Comparison of ENCODE assay signal across 21 mouse cellular contexts in genomic region chr1:54842765-54843461, GRCm38 (mm10).
A peak's percentile ranks its signal among the peaks of the same experiment; 100 is the strongest.
DNase-seq lines count a peak whose midpoint lies in the region; ATAC-seq and TF ChIP-seq lines count a peak whose summit lies in the region.
"Had no signal": no experiment of that assay in that cellular context is flagged by ENCODE, and none has a peak within 500 bp of the region (broad histone marks: within the 10 kb centered on the region; RNA-seq: fewer than 3 reads in every experiment).

No protein-coding gene starts in this region.

- no peaks in the 10 kb centered on the region for H3K9me3 ChIP-seq in forebrain, postnatal 0 days (ENCODE audit: low read length)
- H3K9me3 ChIP-seq in forebrain, embryonic 15.5 days: no peaks in the 10 kb centered on the region
- no peaks in the 10 kb centered on the region for H3K9me3 ChIP-seq in kidney, embryonic 16.5 days (ENCODE audit: low read length)
- no peaks in the 10 kb centered on the region for H3K9me3 ChIP-seq in embryonic facial prominence, embryonic 15.5 days (replicated peaks)
- H3K9me3 ChIP-seq: hindbrain, embryonic 13.5 days; limb, embryonic 12.5 days; liver, embryonic 15.5 days; lung, embryonic 15.5 days; midbrain, embryonic 10.5 days; midbrain, embryonic 15.5 days had no signal

- no peaks in the 10 kb centered on the region for H3K27me3 ChIP-seq in forebrain, postnatal 0 days (ENCODE audit: insufficient read depth, low read length)
- H3K27me3 ChIP-seq in forebrain, embryonic 15.5 days: no peaks in the 10 kb centered on the region
- H3K27me3 ChIP-seq in kidney, embryonic 16.5 days (ENCODE audit: insufficient read depth, low read length): 0 out of 2 replicates have a peak, but pooled peaks cover 2% of the 10 kb centered on the region
- H3K27me3 ChIP-seq in embryonic facial prominence, embryonic 15.5 days: no peaks in the 10 kb centered on the region
- H3K27me3 ChIP-seq: hindbrain, embryonic 13.5 days; limb, embryonic 12.5 days; liver, embryonic 15.5 days; lung, embryonic 15.5 days; midbrain, embryonic 15.5 days had no signal

- peaks cover 3% of the 10 kb centered on the region; the same call in 1 of the 2 replicates for H3K4me1 ChIP-seq in forebrain, postnatal 0 days (ENCODE audit: insufficient read depth)
- peaks cover 6% of the 10 kb centered on the region for H3K4me1 ChIP-seq in forebrain, embryonic 15.5 days
- peaks cover 3% of the 10 kb centered on the region; the same call in 1 of the 2 replicates for H3K4me1 ChIP-seq in kidney, embryonic 16.5 days (ENCODE audit: insufficient read depth, low read length)
- H3K4me1 ChIP-seq in embryonic facial prominence, embryonic 15.5 days: peaks cover 46% of the 10 kb centered on the region
- H3K4me1 ChIP-seq: midbrain, embryonic 10.5 days; midbrain, embryonic 15.5 days had no signal

- peak; percentile 58 for ATAC-seq in forebrain, postnatal 0 days
- no peak; the same call in 1 of the 2 replicates for ATAC-seq in forebrain, embryonic 15.5 days (replicated peaks)
- ATAC-seq in kidney, embryonic 16.5 days (ENCODE audit: low FRiP score, low TSS enrichment): peak; percentile 59; the same call in 1 of the 2 replicates
- no peak for ATAC-seq in embryonic facial prominence, embryonic 15.5 days (ENCODE audit: insufficient number of reproducible peaks, low FRiP score, low TSS enrichment, low read depth)
- ATAC-seq: intestine, embryonic 16.5 days; midbrain, embryonic 15.5 days had no signal

- no peak overlapping the region for H3K4me2 ChIP-seq in forebrain, postnatal 0 days (ENCODE audit: low read depth)
- no peak overlapping the region for H3K4me2 ChIP-seq in forebrain, embryonic 15.5 days (replicated peaks)
- no peak overlapping the region for H3K4me2 ChIP-seq in kidney, embryonic 16.5 days (replicated peaks; ENCODE audit: low read depth, low read length)
- H3K4me2 ChIP-seq in embryonic facial prominence, embryonic 15.5 days (replicated peaks): no peak overlapping the region
- H3K4me2 ChIP-seq: heart, embryonic 11.5 days; hindbrain, embryonic 13.5 days; limb, embryonic 12.5 days; liver, embryonic 15.5 days; lung, embryonic 15.5 days; midbrain, embryonic 15.5 days had no signal

- WGBS in forebrain, postnatal 0 days: 68% methylated on average over 7 of the region's 7 CpGs
- 78% methylated on average over 7 of the region's 7 CpGs for WGBS in forebrain, embryonic 15.5 days
- WGBS in kidney, embryonic 16.5 days: 47% methylated on average over 7 of the region's 7 CpGs
- 49% methylated on average over 7 of the region's 7 CpGs for WGBS in embryonic facial prominence, embryonic 15.5 days

- no peak overlapping the region for H3K4me3 ChIP-seq in forebrain, postnatal 0 days (ENCODE audit: low read depth, low read length)
- no peak overlapping the region for H3K4me3 ChIP-seq in forebrain, embryonic 15.5 days
- H3K4me3 ChIP-seq in kidney, embryonic 16.5 days (ENCODE audit: low read length): no peak overlapping the region
- no peak overlapping the region for H3K4me3 ChIP-seq in embryonic facial prominence, embryonic 15.5 days (replicated peaks)
- H3K4me3 ChIP-seq: hindbrain, embryonic 13.5 days; limb, embryonic 12.5 days; liver, embryonic 15.5 days; lung, embryonic 15.5 days; midbrain, embryonic 10.5 days; midbrain, embryonic 15.5 days had no signal

- no peak overlapping the region for H3K27ac ChIP-seq in forebrain, postnatal 0 days (ENCODE audit: low read depth, low read length)
- H3K27ac ChIP-seq in forebrain, embryonic 15.5 days (replicated peaks): no peak overlapping the region
- no peak overlapping the region for H3K27ac ChIP-seq in kidney, embryonic 16.5 days (ENCODE audit: low read length)
- peak overlapping the region; percentile 2; the same call in 1 of the 2 replicates for H3K27ac ChIP-seq in embryonic facial prominence, embryonic 15.5 days (replicated peaks)
- H3K27ac ChIP-seq: hindbrain, embryonic 13.5 days; kidney, postnatal 0 days; limb, embryonic 12.5 days; liver, embryonic 15.5 days; lung, embryonic 15.5 days; midbrain, embryonic 10.5 days; midbrain, embryonic 15.5 days had no signal

- TF ChIP-seq CTCF in forebrain, postnatal 0 days (IDR thresholded peaks at IDR 0.05; ENCODE audit: low read depth): no peak
- no peak for TF ChIP-seq CTCF in brain, embryonic 14.5 days (IDR thresholded peaks at IDR 0.05; ENCODE audit: borderline replicate concordance, extremely low read depth, insufficient read depth, insufficient read length)

- no peak for DNase-seq in forebrain, postnatal 0 days
- no peak for DNase-seq in kidney, adult 11 months
- peak; percentile 43 for DNase-seq in brain, embryonic 14.5 days (ENCODE audit: low read depth)
- DNase-seq: adrenal gland, postnatal 25 days; B cell, adult 2 months; cerebellum, adult 18-20 months; cerebellum, postnatal 14 days; gastrocnemius, postnatal 10 days; heart, postnatal 4 days had no signal

- H3K9ac ChIP-seq in forebrain, postnatal 0 days: no peak overlapping the region
- no peak overlapping the region for H3K9ac ChIP-seq in forebrain, embryonic 15.5 days (replicated peaks)
- H3K9ac ChIP-seq in kidney, embryonic 16.5 days (replicated peaks; ENCODE audit: low read length): no peak overlapping the region
- H3K9ac ChIP-seq in embryonic facial prominence, embryonic 15.5 days: no peak overlapping the region
- H3K9ac ChIP-seq: hindbrain, embryonic 13.5 days; limb, embryonic 12.5 days; liver, embryonic 15.5 days; lung, embryonic 15.5 days; midbrain, embryonic 15.5 days had no signal

- H3K36me3 ChIP-seq in forebrain, postnatal 0 days (ENCODE audit: insufficient read depth): no peaks in the 10 kb centered on the region
- no peaks in the 10 kb centered on the region for H3K36me3 ChIP-seq in forebrain, embryonic 15.5 days
- H3K36me3 ChIP-seq in kidney, embryonic 16.5 days (ENCODE audit: insufficient read depth, low read length): no peaks in the 10 kb centered on the region
- H3K36me3 ChIP-seq in embryonic facial prominence, embryonic 15.5 days: no peaks in the 10 kb centered on the region
- H3K36me3 ChIP-seq: hindbrain, embryonic 13.5 days; limb, embryonic 12.5 days; liver, embryonic 15.5 days; lung, embryonic 15.5 days; midbrain, embryonic 10.5 days; midbrain, embryonic 15.5 days had no signal

- TF ChIP-seq POLR2A in brain, embryonic 14.5 days (IDR thresholded peaks at IDR 0.05; ENCODE audit: borderline replicate concordance, extremely low read depth, insufficient read depth, insufficient read length, poor library complexity, severe bottlenecking): no peak

Comparison
In these comparisons a context has a peak if more than half of its experiments do, and no peak if none do; other contexts are left out.
1. ATAC-seq: peak in forebrain, postnatal 0 days (single experiment) and kidney, embryonic 16.5 days (single experiment); none in forebrain, embryonic 15.5 days (single experiment) and embryonic facial prominence, embryonic 15.5 days (single experiment).